Mouse (Mus musculus) neural tube, embryonic 10.5 days (tissue): Measurements from ENCODE around the gene 1700024G13Rik.
"Not testable (repeated sequence)": the region's sequence is repeated elsewhere in the genome, so short reads cannot be mapped to it uniquely, and the experiment has no call there.

ENCODE experiments used
- DNase-seq: peaks from one replicate; pipeline ENCODE4 v3.0.0-alpha.2; 2017; ENCODE audit warnings: low spot score; ENCODE audit errors: extremely low spot score

The 1700024G13Rik gene

DNA sequence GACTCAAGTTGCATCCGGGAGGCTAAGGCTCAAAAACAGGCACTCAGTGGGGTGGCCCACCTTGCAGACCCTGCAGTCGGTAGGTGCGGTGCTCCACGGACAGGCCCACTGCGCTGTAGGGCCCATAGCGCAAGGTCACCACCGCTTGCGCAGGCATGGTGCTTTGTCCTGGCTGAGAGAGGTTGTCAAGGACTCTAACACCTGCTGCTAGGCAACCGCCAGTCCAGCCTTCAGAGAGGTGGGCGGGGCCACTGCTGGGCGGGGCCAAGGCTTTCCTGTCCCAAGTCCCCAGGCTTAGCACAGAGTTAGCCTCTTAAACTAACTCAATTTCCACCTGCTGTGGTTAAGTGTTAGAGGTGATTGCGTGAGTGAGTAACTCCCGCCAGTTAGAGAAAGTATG is at the start of gene 1700024G13Rik:
Gene 1700024G13Rik (minus strand): TSS at position 196 of the 400 bp plus-strand sequence.
- peak; percentile 73 for DNase-seq

DNA sequence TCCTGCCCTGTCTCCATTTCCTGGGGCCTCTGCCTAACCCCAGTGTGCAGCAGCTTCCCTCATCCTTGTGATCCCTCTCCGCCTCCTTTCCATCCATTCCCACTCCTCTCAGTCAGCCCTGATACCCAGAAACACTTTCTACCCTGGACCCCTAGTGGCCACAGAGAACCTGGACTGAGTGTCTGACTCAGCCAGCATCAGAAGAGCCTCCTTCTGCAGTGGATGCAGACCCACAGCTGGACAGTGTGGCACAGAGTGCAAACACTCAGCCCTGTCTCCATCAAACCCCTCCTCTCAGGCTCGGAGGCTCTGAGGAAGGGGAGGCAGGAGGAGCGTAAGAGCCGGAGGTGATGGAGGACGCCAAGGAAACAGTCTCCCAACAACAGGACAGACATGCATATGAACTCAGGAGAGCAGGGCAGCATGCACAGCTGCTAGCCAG is 49.2 kb upstream of the 1700024G13Rik start:
- peak; percentile 50 for DNase-seq

DNA sequence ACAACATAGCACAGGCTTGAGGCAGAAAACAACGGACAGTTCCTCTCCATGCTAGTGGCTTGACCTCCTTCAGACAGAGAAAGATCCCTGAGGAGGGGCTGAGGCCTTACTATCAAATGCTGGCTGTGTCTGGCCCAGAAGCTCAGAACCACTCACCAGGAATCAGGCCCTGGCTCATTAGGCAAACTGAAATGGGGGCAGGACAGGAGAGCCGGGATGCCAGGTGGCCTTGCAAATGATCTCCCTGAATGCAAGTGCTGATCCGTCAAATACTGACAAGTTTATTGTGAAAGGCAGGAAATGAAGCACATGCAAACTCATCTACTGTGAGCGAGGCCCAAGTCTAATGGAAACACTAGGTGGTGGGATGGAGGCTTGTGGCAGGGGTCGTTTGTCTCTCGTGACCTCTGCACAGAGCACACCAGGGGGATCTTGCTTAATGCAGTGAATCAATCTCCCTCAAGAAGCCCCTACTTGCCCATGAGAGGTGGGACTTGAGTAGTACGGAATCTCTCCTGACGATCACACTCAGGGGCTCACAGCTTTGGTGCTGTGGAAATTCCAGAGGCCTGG is 40.9 kb upstream of the 1700024G13Rik start:
- DNase-seq: no peak

DNA sequence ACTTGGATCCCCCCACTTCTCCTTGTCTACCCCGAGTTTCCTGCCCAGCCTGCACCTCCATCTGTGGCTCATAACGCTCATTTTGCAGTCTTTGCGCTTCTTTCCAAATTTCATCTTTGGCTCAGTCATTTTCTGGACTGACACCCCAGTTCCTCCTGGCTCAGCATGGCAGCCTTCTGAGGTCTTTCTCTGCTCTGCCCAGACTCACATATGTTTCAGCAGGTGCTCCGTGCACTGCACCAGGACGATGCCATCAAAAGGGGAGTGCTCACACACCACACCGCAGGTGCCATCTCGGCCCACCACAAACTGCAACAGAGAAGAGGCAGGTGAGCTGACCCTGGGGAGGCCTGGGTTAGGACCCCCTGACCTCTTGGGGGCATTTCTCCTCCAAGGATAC is 35.8 kb upstream of the 1700024G13Rik start:
- no peak for DNase-seq

DNA sequence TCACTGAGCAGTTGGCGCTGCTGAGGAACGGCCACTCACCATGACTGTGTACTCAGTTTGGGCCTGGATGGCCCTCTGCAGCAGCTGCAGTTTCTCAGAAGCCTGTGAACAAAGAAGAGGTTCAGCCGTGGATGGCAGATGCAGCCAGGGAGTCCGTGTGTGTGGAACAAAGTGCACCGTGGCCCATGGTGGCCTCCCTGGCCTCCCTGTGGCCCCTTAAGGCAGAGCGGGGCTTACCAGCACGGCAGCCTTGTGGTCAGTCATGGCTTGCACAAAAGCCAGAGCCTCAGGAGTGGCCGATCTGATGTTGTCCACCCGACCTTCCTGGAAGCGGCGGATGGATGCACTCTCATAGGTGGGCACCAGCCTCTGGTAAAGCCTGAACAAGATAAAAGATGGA is 30.6 kb upstream of the 1700024G13Rik start:
- no peak for DNase-seq

DNA sequence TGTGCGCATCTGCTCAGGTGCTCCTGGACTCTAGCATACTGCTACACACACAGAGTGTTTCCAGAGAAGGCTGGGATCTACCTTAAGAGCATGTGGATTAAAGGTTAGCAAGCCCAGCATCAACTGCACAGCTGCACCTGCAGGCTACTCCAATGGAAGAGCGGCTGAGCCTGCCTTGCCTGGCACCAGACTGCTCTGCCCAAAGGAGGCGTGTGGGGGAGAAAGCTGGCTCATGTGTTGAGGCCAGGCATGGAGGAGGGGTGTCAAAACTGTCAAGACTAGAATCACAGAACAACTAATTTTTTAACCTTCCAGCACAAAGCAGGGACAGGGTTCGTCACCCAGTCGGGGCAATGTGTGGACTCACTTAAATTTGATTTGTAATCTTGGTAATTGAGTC is 23.9 kb upstream of the 1700024G13Rik start:
- no peak for DNase-seq

DNA sequence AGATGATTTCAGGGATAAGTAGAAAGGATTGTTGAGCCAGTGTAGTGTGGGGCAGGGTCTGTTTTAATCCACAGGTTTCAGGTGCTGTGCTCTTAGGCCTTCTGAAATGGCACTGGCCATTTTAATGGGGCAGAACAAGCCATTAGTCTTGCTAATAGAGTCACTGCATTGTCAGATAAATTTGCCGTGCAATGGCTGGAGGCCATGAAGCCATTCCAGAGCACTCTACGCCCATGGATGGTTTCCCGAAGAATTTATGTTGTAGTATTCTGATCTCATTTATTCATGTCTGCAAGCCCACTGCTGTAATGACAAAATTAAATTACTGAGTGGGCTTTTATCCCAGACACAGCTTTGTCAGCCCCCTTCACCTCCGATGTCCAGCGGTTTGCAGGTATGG is 21.9 kb upstream of the 1700024G13Rik start:
- no peak for DNase-seq

DNA sequence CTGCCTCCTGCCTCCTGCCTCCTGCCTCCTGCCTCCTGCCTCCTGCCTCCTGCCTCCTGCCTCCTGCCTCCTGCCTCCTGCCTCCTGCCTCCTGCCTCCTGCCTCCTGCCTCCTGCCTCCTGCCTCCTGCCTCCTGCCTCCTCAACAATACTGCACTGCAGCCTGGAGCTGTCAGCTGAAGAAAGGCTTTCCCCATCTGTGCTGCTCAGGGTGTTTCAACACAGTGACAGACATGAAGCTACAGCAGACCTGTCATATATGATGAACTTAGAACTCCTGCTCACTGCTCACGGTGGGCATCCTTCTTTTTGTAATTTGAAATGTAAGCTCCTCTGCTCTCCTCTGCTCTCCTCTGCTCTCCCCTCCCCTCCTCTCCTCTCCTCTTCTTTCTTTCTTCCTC is 17.2 kb upstream of the 1700024G13Rik start:
- DNase-seq: not testable (repeated sequence)

DNA sequence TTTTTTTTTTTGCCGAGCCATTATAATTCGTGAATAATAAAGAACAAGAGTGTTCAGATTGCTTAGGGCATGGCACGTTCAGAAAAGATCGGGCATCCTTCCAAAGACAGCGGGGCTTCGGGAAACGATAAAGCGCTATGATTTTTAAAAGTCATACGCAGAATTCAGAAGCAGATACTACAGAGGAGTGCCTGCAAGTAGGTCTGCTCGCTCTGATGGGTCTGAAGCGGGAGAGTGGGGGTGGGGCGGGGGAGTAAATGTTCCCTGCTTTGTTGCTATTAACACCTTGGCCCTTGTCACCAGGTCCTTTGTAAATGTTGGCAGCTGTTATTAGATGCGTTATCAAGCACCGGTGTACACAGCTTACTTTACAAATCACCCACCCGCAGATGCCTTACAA is 6.6 kb downstream of the 1700024G13Rik start:
- no peak for DNase-seq

DNA sequence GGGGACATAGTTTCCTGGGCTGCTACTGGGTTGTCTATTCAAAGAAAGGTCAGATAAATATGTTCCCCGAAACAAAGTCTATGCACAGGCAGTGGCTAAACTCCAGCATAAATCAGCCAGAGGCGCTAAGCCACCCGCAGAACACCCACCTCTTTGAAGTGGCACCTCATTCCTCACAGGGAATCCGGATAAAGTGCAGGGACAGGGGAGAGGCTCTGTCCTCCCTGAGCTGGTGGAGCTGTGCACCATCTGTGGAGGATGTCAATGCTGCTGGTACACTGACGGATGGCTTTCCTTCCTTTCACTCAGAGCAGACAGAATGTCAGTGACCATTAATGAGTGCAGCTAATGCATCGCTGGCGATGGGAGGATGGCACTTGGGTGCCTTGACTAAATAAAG is 7.1 kb downstream of the 1700024G13Rik start:
- DNase-seq: no peak

DNA sequence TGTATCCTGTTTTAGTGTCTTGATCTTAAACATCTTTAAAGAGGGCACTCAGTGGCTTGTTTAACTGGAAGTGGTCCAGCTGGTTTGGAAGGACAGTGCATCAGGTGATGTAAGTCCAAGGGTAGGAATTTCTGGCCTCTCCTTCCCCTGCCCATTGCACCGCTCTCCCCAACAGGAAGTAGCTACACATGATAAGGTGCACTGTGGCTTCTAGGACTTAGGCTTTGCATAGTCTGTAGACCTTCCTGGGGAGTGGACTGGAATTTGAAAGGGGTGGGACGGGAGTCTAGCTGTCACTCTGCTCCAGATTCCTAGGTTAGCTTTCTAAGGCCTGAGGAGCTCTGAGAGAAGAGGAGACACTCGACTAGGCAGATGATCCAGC is 8.1 kb downstream of the 1700024G13Rik start:
- DNase-seq: no peak

DNA sequence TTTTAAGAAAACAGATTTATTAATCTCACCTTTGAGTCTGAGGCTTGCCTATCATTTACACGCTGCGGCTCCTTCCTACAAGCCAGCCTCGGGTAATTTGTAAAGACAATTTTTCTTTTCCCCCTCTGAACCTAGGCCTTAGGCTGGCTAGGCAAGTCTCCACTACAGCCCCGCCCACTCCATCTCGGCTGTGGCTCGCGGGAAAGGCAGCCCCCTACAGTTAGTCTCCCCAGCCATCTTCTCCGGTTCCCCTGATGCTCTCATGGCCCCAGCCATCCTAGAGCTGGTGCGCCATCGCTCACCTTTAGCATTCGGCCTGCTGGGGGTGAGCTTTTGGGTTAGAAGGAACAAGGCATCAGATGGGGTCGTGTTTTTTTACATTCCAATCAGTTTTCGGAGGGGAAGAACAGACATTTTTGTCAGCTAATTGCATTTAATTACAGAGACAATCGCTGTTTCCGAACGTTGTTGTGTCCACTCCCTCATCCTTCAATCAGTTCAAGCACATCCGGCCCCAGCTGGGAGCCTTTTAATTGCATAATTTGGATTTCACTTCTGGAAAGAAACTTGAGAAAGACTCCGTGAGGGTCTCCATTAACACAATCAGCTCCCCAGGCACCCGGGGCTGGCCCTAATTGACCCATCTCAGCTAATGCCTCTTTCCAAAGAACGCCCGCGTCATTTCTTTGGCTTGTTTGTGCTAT is 8.6 kb downstream of the 1700024G13Rik start:
- peak; percentile 18 for DNase-seq

DNA sequence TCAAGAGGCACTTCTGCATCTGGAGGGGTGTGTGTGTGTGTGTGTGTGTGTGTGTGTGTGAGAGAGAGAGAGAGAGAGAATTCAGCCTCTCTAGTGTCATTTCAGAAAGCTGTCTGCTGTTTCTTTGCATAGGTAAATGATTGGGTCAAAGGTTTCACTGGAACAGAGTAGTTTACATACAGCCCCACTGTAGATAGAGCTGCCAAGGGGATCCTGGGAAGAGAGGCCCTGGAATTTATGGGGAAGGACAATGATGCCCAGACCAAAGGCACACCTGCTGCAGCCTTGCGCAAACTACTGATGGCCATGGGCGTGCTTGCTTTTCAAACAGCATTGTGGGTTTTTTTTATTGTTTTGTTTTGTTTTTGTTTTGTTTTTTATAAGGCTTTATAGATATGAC is 15.7 kb downstream of the 1700024G13Rik start:
- no peak for DNase-seq

DNA sequence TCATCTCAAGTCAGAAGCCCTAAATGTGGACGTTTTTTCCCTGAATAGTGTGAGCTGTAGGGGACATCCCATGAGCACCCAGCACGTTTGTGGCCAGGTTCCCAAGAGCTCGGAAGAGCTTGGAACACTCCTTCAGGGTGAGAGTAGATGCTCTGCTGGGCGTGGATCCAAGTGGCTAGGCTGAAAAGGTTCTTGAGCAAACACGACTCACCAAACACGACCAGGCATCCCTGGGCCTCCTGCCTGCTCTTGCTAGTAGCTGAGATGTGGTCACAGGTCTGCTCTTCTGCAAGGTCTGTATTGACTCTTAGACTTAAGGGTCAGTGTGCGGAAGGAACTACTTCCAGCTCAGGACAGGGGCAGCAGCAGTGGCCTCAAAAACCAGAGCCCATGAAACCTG is 18.4 kb downstream of the 1700024G13Rik start:
- DNase-seq: no peak

DNA sequence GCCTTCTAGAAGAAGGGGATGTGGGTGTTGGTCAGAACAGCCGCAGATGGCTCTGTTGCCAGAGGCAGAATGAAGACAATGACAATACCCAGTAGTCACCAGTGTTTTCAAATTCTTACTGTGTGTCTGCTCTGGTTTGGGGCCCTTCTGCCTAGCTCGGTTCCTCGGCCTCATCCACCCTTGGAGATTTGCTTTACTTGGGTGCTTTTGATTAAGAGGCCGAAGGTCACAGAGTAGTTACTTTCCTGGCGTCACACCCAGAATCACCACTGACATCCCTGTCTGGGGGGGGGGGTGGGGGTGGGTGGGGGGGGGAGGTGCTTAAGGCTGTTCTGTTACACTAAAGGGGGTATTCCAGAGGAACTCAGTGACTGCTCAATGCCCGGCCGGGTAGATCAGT is 23.8 kb downstream of the 1700024G13Rik start:
- DNase-seq: no peak

DNA sequence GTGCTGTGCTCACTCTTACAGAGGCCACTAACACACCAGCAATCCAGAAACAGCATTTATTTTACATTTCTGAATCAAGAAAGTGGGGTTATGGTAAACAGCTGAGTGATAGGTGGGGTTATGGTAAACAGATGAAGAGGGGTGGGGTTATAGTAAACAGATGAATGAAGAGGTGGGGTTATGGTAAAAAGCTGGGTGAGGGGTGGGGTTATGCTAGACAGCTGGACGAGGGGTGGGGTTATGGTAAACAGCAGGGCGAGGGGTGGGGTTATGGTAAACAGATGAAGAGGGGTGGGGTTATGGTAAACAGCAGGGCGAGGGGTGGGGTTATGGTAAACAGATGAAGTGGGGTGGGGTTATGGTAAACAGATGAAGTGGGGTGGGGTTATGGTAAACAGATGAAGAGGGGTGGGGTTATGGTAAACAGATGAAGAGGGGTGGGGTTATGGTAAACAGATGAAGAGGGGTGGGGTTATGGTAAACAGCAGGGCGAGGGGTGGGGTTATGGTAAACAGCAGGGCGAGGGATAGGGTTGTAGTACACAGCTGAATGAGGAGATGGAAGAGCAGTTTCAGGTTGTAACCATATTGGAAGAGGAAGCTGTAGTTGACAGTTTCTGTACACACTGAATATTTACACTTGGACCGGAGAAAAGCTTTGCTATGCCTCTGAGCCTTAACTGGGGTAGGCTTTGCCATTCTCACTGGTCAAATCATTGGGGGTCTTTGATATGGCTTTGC is 36.8 kb downstream of the 1700024G13Rik start:
- DNase-seq: not testable (repeated sequence)

DNA sequence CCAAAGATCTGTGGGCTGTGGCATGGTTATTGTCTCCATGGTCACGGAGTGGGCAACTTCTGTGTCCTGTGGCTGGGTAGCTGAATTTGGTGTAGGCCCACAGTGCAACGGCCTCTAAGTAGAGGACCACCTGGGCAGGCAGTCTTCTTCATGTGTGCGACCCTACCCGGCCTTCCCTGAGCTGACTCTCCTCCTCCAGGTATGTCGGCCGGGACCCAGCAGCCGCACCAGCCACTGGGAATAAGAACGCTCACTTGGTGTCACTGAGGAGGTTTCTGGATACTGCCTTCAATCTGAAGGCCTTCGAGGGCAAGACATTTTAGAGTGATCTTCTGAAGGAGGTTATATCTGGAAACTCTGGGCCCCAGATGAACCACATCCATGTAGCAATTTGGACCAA is 40.9 kb downstream of the 1700024G13Rik start:
- DNase-seq: no peak

DNA sequence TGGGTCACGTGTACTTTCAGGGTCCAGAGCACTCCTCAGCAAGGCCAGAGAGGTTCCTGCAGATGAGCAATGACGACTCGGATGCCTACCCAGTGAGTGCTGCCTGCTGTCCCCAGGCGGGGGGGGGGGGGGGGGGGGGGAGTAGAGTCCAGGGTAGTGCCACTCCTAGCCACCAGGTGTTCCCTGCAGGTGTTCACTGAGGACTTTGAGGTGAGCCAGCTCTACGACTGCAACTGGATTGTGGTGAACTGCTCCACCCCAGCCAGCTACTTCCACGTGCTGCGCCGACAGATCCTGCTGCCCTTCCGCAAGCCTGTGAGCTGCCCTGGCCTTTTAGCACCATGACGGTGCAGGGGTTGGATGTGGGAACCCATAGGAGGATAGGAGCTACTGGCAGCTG is 43.5 kb downstream of the 1700024G13Rik start:
- no peak for DNase-seq

DNA sequence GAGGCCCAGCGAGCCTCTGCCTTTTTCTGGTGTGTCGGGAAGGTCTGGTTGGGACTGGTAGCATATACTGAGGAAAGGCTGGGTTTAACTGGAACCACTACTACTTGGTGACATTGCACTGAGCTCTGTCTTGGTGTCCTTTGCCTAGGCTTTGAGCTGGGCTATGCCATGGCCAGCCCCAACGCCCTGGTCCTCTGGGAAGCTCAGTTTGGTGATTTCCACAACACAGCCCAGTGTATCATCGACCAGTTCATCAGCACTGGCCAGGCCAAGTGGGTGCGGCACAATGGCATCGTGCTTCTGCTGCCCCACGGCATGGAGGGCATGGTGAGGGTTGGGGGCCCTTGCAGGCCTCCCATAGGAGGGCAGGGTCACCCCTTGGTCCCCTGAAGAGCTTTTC is 44.0 kb downstream of the 1700024G13Rik start:
- no peak for DNase-seq

DNA sequence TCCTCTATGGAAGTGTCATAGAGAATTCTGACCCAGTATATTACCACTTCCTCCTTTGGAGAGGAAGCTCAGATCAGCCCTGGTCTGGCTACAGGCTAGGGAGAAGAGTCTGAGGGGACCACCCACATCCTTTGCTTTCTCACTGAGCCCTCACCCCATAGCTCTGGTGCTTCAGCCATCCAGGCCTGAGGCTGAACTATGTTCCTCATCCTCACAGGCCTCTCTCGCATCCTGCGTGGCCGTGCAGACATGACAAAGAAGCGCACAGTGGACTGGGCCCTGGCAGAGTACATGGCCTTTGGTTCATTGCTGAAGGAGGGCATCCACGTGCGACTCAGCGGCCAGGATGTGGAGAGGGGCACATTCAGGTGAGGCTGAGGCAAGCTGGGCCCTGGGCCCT is 46.4 kb downstream of the 1700024G13Rik start:
- DNase-seq: no peak

DNA sequence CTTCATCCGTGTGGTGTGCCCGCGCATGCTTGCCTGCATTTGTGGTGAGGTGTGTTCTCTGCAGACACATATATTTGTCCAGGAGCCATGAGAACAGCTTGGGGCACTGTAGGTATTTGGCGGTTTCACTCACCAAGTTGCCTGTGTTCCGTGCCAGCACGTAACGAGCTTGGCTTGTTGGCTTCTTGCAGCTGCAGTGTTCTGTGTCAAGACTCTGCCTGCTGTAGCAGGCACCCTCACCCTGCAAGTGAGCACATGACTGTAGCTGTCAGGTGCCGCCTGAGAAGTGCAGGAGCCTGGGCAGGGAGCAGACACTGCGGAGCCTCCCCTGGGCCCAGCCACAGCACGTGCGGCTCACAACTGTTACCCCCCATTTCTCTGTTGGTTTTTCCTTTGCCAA is 51.6 kb downstream of the 1700024G13Rik start:
- no peak for DNase-seq

DNA sequence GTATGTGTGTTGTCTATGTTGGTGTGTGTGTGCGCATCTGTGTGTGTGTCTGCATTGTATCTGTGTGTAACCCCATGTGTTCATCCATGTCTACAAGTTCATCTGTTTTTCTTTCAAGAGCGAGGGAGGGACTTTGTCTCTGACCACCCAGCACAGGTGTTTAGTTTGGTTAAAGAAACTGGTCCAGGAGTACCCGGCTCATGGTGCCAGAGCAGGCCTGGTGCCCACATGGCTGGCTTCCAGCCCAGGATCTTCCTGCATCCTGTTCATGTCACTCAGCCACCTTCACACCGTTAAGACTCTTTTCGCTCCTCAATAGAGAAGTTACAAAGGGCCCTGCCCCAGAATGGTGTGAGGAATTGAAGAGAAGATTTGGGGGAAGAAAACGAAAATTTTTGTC is 52.2 kb downstream of the 1700024G13Rik start:
- DNase-seq: no peak
